Mouse (Mus musculus): ENCODE results near the gene Frmd6.

Gene Frmd6

GRCm38 (mm10) chr12:70851342-70851960 lies 26.1 kb downstream of the Frmd6 start:
- DNase-seq (ENCODE audit: low spot score in 2 of 2) = no peak

GRCm38 (mm10) chr12:70853026-70853425 lies 27.7 kb downstream of the Frmd6 start:
- DNase-seq (ENCODE audit: low spot score in 2 of 2) = no peak

GRCm38 (mm10) chr12:70855678-70856077 lies 30.4 kb downstream of the Frmd6 start:
- no peak for DNase-seq (ENCODE audit: low spot score in 2 of 2)

- DNase-seq (ENCODE audit: low spot score in 2 of 2) = no peak
Measured at GRCm38 (mm10) chr12:70856776-70857175, 31.5 kb downstream of the Frmd6 start.

GRCm38 (mm10) chr12:70863281-70863680 lies 38.0 kb downstream of the Frmd6 start:
- no peak for DNase-seq (ENCODE audit: low spot score in 2 of 2)

- DNase-seq (ENCODE audit: low spot score in 2 of 2) = no peak
Measured at GRCm38 (mm10) chr12:70867780-70868179, 42.5 kb downstream of the Frmd6 start.

GRCm38 (mm10) chr12:70868190-70868987 lies 43.1 kb downstream of the Frmd6 start:
- DNase-seq (ENCODE audit: low spot score in 2 of 2) = no peak

GRCm38 (mm10) chr12:70868988-70869291 lies 43.6 kb downstream of the Frmd6 start:
- no peak for DNase-seq (ENCODE audit: low spot score in 2 of 2)

- DNase-seq (ENCODE audit: low spot score in 2 of 2) = no peak
Measured at GRCm38 (mm10) chr12:70873544-70873943, 48.2 kb downstream of the Frmd6 start.

- no peak for DNase-seq (ENCODE audit: low spot score in 2 of 2)
Measured at GRCm38 (mm10) chr12:70876270-70876998, 51.1 kb downstream of the Frmd6 start.

- DNase-seq (ENCODE audit: low spot score in 2 of 2) = no peak
Measured at GRCm38 (mm10) chr12:70877926-70878710, 52.8 kb downstream of the Frmd6 start.

- no peak for DNase-seq (ENCODE audit: low spot score in 2 of 2)
Measured at GRCm38 (mm10) chr12:70880396-70880975, 55.2 kb downstream of the Frmd6 start.

- DNase-seq (ENCODE audit: low spot score in 2 of 2) = no peak
Measured at GRCm38 (mm10) chr12:70881340-70881739, 56.0 kb downstream of the Frmd6 start.

- no peak for DNase-seq (ENCODE audit: low spot score in 2 of 2)
Measured at GRCm38 (mm10) chr12:70881854-70882253, 56.5 kb downstream of the Frmd6 start.

GRCm38 (mm10) chr12:70883141-70883540 lies 57.8 kb downstream of the Frmd6 start:
- no peak for DNase-seq (ENCODE audit: low spot score in 2 of 2)

GRCm38 (mm10) chr12:70884113-70884512 lies 58.8 kb downstream of the Frmd6 start:
- DNase-seq (ENCODE audit: low spot score in 2 of 2) = no peak

- no peak for DNase-seq (ENCODE audit: low spot score in 2 of 2)
Measured at GRCm38 (mm10) chr12:70884973-70885372, 59.7 kb downstream of the Frmd6 start.

GRCm38 (mm10) chr12:70885576-70885975 lies 60.3 kb downstream of the Frmd6 start:
- no peak for DNase-seq (ENCODE audit: low spot score in 2 of 2)

- no peak for DNase-seq (ENCODE audit: low spot score in 2 of 2)
Measured at GRCm38 (mm10) chr12:70890405-70890804, 65.1 kb downstream of the Frmd6 start.

GRCm38 (mm10) chr12:70890874-70891470 lies 65.7 kb downstream of the Frmd6 start:
- no peak for DNase-seq (ENCODE audit: low spot score in 2 of 2)

GRCm38 (mm10) chr12:70895275-70895674 lies 70.0 kb downstream of the Frmd6 start:
- no peak for DNase-seq (ENCODE audit: low spot score in 2 of 2)
